19 mouse cellular contexts compared by ENCODE assay signal in the genomic region with DNA sequence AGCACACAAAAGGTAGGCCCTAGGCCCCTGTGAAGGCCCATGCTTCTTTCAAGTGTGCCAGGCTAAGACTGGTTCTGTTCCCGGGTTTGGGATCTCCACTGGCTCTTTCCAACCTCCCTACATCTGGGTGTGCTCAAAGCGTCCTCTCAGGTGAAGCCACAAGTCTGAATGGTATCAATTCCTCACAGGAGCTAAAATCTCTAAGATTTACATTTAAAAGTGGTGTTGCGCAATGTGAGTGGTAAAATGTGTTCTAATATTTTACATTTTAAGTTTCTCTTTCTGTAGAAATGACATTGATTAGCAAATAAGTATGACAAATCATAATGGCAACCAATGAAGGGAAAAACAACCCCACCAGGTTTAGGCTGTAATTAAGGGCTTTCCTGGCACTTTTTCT.
DNase-seq lines count a peak whose midpoint lies in the region; ATAC-seq and TF ChIP-seq lines count a peak whose summit lies in the region.
"Had no signal": no experiment of that assay in that cellular context is flagged by ENCODE, and none has a peak within 500 bp of the region (broad histone marks: within the 10 kb centered on the region; RNA-seq: fewer than 3 reads in every experiment).

No protein-coding gene starts in this region.

- H3K4me3 ChIP-seq in gastrocnemius, adult 2 months, result no peak overlapping the region
- no peak overlapping the region for H3K4me3 ChIP-seq in heart, embryonic 15.5 days
- H3K4me3 ChIP-seq in kidney, embryonic 15.5 days (replicated peaks), result no peak overlapping the region
- H3K4me3 ChIP-seq in neural tube, embryonic 13.5 days, result no peak overlapping the region
- H3K4me3 ChIP-seq: limb, embryonic 13.5 days; liver, embryonic 13.5 days; megakaryocyte, embryonic 14.5 days had no signal

- no peaks in the 10 kb centered on the region for H3K36me3 ChIP-seq in heart, embryonic 15.5 days
- H3K36me3 ChIP-seq in kidney, embryonic 15.5 days, result no peaks in the 10 kb centered on the region
- H3K36me3 ChIP-seq in neural tube, embryonic 13.5 days, result no peaks in the 10 kb centered on the region
- H3K36me3 ChIP-seq: G1E; limb, embryonic 13.5 days; liver, embryonic 13.5 days had no signal

- no peak for DNase-seq in gastrocnemius, adult 2 months
- DNase-seq in gastrocnemius, postnatal 25 days, result no peak
- DNase-seq in heart, postnatal 4 days, result no peak
- DNase-seq in kidney, postnatal 14 days, result no peak
- DNase-seq in neural tube, embryonic 10.5 days (ENCODE audit: extremely low spot score, low spot score), result no peak
- DNase-seq: cerebellum, adult 11 months; forebrain, postnatal 0 days; layer of hippocampus, postnatal 36 days; liver, embryonic 13.5 days; right cerebral cortex, postnatal 4 days had no signal

- intact Hi-C loops in gastrocnemius, adult 2 months (cut with DNase I), result no loop called here

- no peak for TF ChIP-seq CTCF in gastrocnemius, adult 2 months (IDR thresholded peaks at IDR 0.05)

- H3K9me3 ChIP-seq in heart, embryonic 15.5 days (replicated peaks), result no peaks in the 10 kb centered on the region
- no peaks in the 10 kb centered on the region for H3K9me3 ChIP-seq in kidney, embryonic 15.5 days (replicated peaks)
- no peaks in the 10 kb centered on the region for H3K9me3 ChIP-seq in neural tube, embryonic 13.5 days
- H3K9me3 ChIP-seq: G1E; limb, embryonic 13.5 days; liver, embryonic 13.5 days had no signal

- peak overlapping the region; percentile 71 for H3K27ac ChIP-seq in gastrocnemius, adult 2 months
- peak overlapping the region; percentile 58; the same call in 1 of the 2 replicates for H3K27ac ChIP-seq in heart, embryonic 15.5 days
- H3K27ac ChIP-seq in kidney, embryonic 15.5 days, result peak overlapping the region; percentile 61; the same call in 1 of the 2 replicates
- H3K27ac ChIP-seq in neural tube, embryonic 13.5 days (replicated peaks), result peak overlapping the region; percentile 38; the same call in 1 of the 2 replicates
- H3K27ac ChIP-seq: limb, embryonic 13.5 days; liver, embryonic 13.5 days had no signal

- no peak overlapping the region for H3K9ac ChIP-seq in heart, embryonic 15.5 days
- H3K9ac ChIP-seq in kidney, embryonic 15.5 days, result no peak overlapping the region
- no peak overlapping the region for H3K9ac ChIP-seq in neural tube, embryonic 13.5 days
- H3K9ac ChIP-seq: forebrain, postnatal 0 days; limb, embryonic 13.5 days; liver, embryonic 13.5 days had no signal

- no peak for ATAC-seq in heart, embryonic 15.5 days (replicated peaks; ENCODE audit: insufficient number of reproducible peaks, insufficient read depth, low FRiP score, low read depth)
- no peak for ATAC-seq in kidney, embryonic 15.5 days (replicated peaks; ENCODE audit: low FRiP score)
- ATAC-seq in neural tube, embryonic 13.5 days (ENCODE audit: low read depth), result no peak
- ATAC-seq: activated CD4-positive, CD25-positive, alpha-beta regulatory T cell, adult 4 months; forebrain, postnatal 0 days; inflammation-experienced regulatory T-cells, adult 6 months; midbrain, embryonic 16.5 days had no signal

- peaks cover 25% of the 10 kb centered on the region for H3K4me1 ChIP-seq in heart, embryonic 15.5 days (replicated peaks)
- H3K4me1 ChIP-seq in kidney, embryonic 15.5 days, result peaks cover 18% of the 10 kb centered on the region
- peaks cover 5% of the 10 kb centered on the region for H3K4me1 ChIP-seq in neural tube, embryonic 13.5 days (replicated peaks)

- WGBS in heart, embryonic 15.5 days, result 82% methylated on average over 3 of the region's 3 CpGs
- 84% methylated on average over 3 of the region's 3 CpGs for WGBS in kidney, embryonic 15.5 days
- WGBS in neural tube, embryonic 13.5 days, result 82% methylated on average over 3 of the region's 3 CpGs

- no peaks in the 10 kb centered on the region for H3K27me3 ChIP-seq in heart, embryonic 15.5 days
- no peaks in the 10 kb centered on the region for H3K27me3 ChIP-seq in kidney, embryonic 15.5 days
- H3K27me3 ChIP-seq in neural tube, embryonic 13.5 days, result no peaks in the 10 kb centered on the region
- H3K27me3 ChIP-seq: limb, embryonic 13.5 days had no signal

- H3K4me2 ChIP-seq in heart, embryonic 15.5 days, result no peak overlapping the region
- no peak overlapping the region for H3K4me2 ChIP-seq in kidney, embryonic 15.5 days
- no peak overlapping the region for H3K4me2 ChIP-seq in neural tube, embryonic 13.5 days
- H3K4me2 ChIP-seq: limb, embryonic 13.5 days; liver, embryonic 13.5 days had no signal
